Mouse (Mus musculus): ENCODE measurements around the gene Clpb. TPM values are rescaled to one million over a fixed set of nuclear protein-coding genes. Genes with fewer than 3 reads are reported as not detected.
A peak's percentile ranks its signal among the peaks of the same experiment; 100 is the strongest.

Clpb gene
- total RNA-seq, 2 experiments from 2014 or later = 59.7 to 62.6 TPM

GRCm38 (mm10) chr7:101836271-101837153 lies 173.1 kb downstream of the Clpb start:
- intact Hi-C loops (cut with DNase I) = loop anchor here (2.0 to 5.0 kb wide), 3 partner anchors 14 to 159 kb away; partner anchors contain the start of gene Tomt
- DNase-seq (ENCODE audit: low spot score) = no peak

- intact Hi-C loops (cut with DNase I) = loop anchor here (2.0 to 5.0 kb wide), 3 partner anchors 14 to 160 kb away; partner anchors contain the start of gene Tomt
- no peak for DNase-seq (ENCODE audit: low spot score)
These were observed 173.7 kb downstream of the Clpb start for GRCm38 (mm10) chr7:101837154-101837605.

GRCm38 (mm10) chr7:101837606-101838471 lies 174.4 kb downstream of the Clpb start, which contains the start of gene Inppl1:
Gene Inppl1 (minus strand): TSS chr7:101838229.
- intact Hi-C loops (cut with DNase I) = loop anchor here (2.0 to 5.0 kb wide), 3 partner anchors 15 to 161 kb away; partner anchors contain the start of gene Tomt
- DNase-seq (ENCODE audit: low spot score) = peak; percentile 89

GRCm38 (mm10) chr7:101844186-101844585 lies 180.8 kb downstream of the Clpb start:
- DNase-seq (ENCODE audit: low spot score) = no peak
- intact Hi-C loops (cut with DNase I) = no loop called here

Other genes starting within 250 kb of the Clpb start
- gene Pde2a, start 241.9 kb upstream of the Clpb start, total RNA-seq (2021) = 10 to 100 TPM; 63.6 to 65.9 TPM
- gene Art2b, start 78.0 kb upstream of the Clpb start, total RNA-seq (2021) = not detected
- gene Phox2a, start 154.7 kb downstream of the Clpb start, total RNA-seq (2021) = under 1 TPM; 0.26 to 0.42 TPM
- 100 to 1,000 TPM; 145 to 148 TPM for gene Inppl1, start 174.6 kb downstream of the Clpb start, total RNA-seq (2021)
- gene Folr2, start 193.6 kb downstream of the Clpb start, total RNA-seq (2021) = 1 to 10 TPM; 5.5 to 6.8 TPM
- gene Anapc15, start 200.1 kb downstream of the Clpb start, total RNA-seq (2021) = 10 to 100 TPM; 16.5 to 17.9 TPM
- gene Folr1, start 207.2 kb downstream of the Clpb start, total RNA-seq (2021) = under 1 TPM; 0.26 to 0.59 TPM
- gene Lamtor1, start 242.3 kb downstream of the Clpb start, total RNA-seq (2021) = 100 to 1,000 TPM; 105 to 111 TPM
- not detected for gene Tomt, start 242.7 kb downstream of the Clpb start, total RNA-seq (2021)

All from heart, postnatal 25 days (tissue).